Mouse (Mus musculus) thymus, adult 2 months (tissue): ENCODE data around the gene Lrrc26.

Source experiments
- CTCF ChIP-seq: fragments of 200-500 bp; IDR thresholded peaks from 2 replicates; pipeline ENCODE4 v1.5.1; 2012; ENCODE audit warnings: mild to moderate bottlenecking, control low read depth, low read length, moderate library complexity, borderline replicate concordance; ENCODE audit not compliant: control insufficient read depth, poor library complexity, insufficient read depth; ENCODE audit errors: extremely low read depth
- POLR2A ChIP-seq: fragments of 200-500 bp; IDR thresholded peaks from 2 replicates; pipeline ENCODE4 v1.6.1; 2012; ENCODE audit warnings: mild to moderate bottlenecking, low read length, control low read depth, moderate library complexity; ENCODE audit not compliant: control insufficient read depth, poor library complexity, insufficient read depth; ENCODE audit errors: extremely low read depth

GRCm38 (mm10) chr2:25310969-25311368 is 21.3 kb downstream of the Lrrc26 start:
- no peak for TF ChIP-seq POLR2A
- TF ChIP-seq CTCF, result no peak
